ENCODE assay signal across 19 mouse cellular contexts in genomic region chr19:42745869-42746224, GRCm38 (mm10). TPM values are rescaled to one million over a fixed set of nuclear protein-coding genes. Genes with fewer than 3 reads are reported as not detected.
DNase-seq lines count a peak whose midpoint lies in the region; ATAC-seq and TF ChIP-seq lines count a peak whose summit lies in the region.
"Had no signal": no experiment of that assay in that cellular context is flagged by ENCODE, and none has a peak within 500 bp of the region (broad histone marks: within the 10 kb centered on the region; RNA-seq: fewer than 3 reads in every experiment).

No protein-coding gene starts in this region.

- H3K9me3 ChIP-seq in liver, embryonic 11.5 days (ENCODE audit: control insufficient read depth, low read length) = no peaks in the 10 kb centered on the region
- H3K9me3 ChIP-seq in liver, embryonic 13.5 days (replicated peaks) = no peaks in the 10 kb centered on the region
- no peaks in the 10 kb centered on the region for H3K9me3 ChIP-seq in liver, postnatal 0 days (ENCODE audit: low read length)
- H3K9me3 ChIP-seq: embryonic facial prominence, embryonic 12.5 days; forebrain, embryonic 13.5 days; heart, embryonic 12.5 days; hindbrain, embryonic 10.5 days had no signal

- no peak overlapping the region for H3K27ac ChIP-seq in liver, embryonic 11.5 days (ENCODE audit: low read depth, low read length)
- peak overlapping the region; percentile 47; the same call in 1 of the 2 replicates for H3K27ac ChIP-seq in liver, embryonic 13.5 days
- H3K27ac ChIP-seq in liver, postnatal 0 days (ENCODE audit: low read depth) = no peak overlapping the region
- H3K27ac ChIP-seq: embryonic facial prominence, embryonic 12.5 days; forebrain, embryonic 13.5 days; hindbrain, embryonic 10.5 days; hindbrain, embryonic 14.5 days had no signal

- 0 out of 2 replicates have a peak overlapping the region, but pooled peaks have one; percentile 0 for H3K4me2 ChIP-seq in liver, embryonic 11.5 days
- peak overlapping the region; percentile 38 for H3K4me2 ChIP-seq in liver, embryonic 13.5 days
- H3K4me2 ChIP-seq in liver, postnatal 0 days (ENCODE audit: low read depth, low read length) = peak overlapping the region; percentile 18; the same call in 1 of the 2 replicates
- H3K4me2 ChIP-seq: embryonic facial prominence, embryonic 12.5 days; forebrain, embryonic 13.5 days; heart, embryonic 12.5 days; hindbrain, embryonic 14.5 days had no signal

- H3K27me3 ChIP-seq in liver, embryonic 11.5 days (replicated peaks; ENCODE audit: control insufficient read depth, insufficient read depth, low read length) = no peaks in the 10 kb centered on the region
- H3K27me3 ChIP-seq in liver, embryonic 13.5 days = no peaks in the 10 kb centered on the region
- no peaks in the 10 kb centered on the region for H3K27me3 ChIP-seq in liver, postnatal 0 days (ENCODE audit: insufficient read depth, low read length)
- H3K27me3 ChIP-seq: embryonic facial prominence, embryonic 12.5 days; forebrain, embryonic 13.5 days; heart, embryonic 12.5 days; Patski had no signal

- 45% methylated on average over 4 of the region's 4 CpGs for WGBS in liver, embryonic 11.5 days
- WGBS in liver, embryonic 13.5 days (ENCODE audit: insufficient replicate concordance) = 18% methylated on average over 4 of the region's 4 CpGs
- 48% methylated on average over 4 of the region's 4 CpGs for WGBS in liver, postnatal 0 days (ENCODE audit: insufficient replicate concordance)

- H3K36me3 ChIP-seq in liver, embryonic 11.5 days (ENCODE audit: control insufficient read depth, insufficient read depth, low read length) = no peaks in the 10 kb centered on the region
- no peaks in the 10 kb centered on the region for H3K36me3 ChIP-seq in liver, embryonic 13.5 days
- no peaks in the 10 kb centered on the region for H3K36me3 ChIP-seq in liver, postnatal 0 days (replicated peaks; ENCODE audit: insufficient read depth, low read length)
- H3K36me3 ChIP-seq: embryonic facial prominence, embryonic 12.5 days; heart, embryonic 12.5 days; hindbrain, embryonic 10.5 days had no signal

- H3K4me1 ChIP-seq in liver, embryonic 11.5 days (replicated peaks; ENCODE audit: control insufficient read depth, insufficient read depth, low read length) = peaks cover 27% of the 10 kb centered on the region
- peaks cover 49% of the 10 kb centered on the region for H3K4me1 ChIP-seq in liver, embryonic 13.5 days (replicated peaks)
- H3K4me1 ChIP-seq in liver, postnatal 0 days (ENCODE audit: insufficient read depth) = peaks cover 6% of the 10 kb centered on the region
- H3K4me1 ChIP-seq: embryonic facial prominence, embryonic 12.5 days had no signal

- ATAC-seq in liver, embryonic 11.5 days (replicated peaks; ENCODE audit: low FRiP score) = peak; percentile 42; the same call in 1 of the 2 replicates
- peak; percentile 51 for ATAC-seq in liver, embryonic 13.5 days (ENCODE audit: low read depth)
- ATAC-seq in liver, postnatal 0 days = no peak
- ATAC-seq: activated CD4-positive, CD25-positive, alpha-beta regulatory T cell, adult 4 months; forebrain, embryonic 13.5 days; forebrain, postnatal 0 days; Patski had no signal

- H3K9ac ChIP-seq in liver, embryonic 11.5 days (ENCODE audit: low read depth, low read length) = no peak overlapping the region
- peak overlapping the region; percentile 15; the same call in 1 of the 2 replicates for H3K9ac ChIP-seq in liver, embryonic 13.5 days
- no peak overlapping the region for H3K9ac ChIP-seq in liver, postnatal 0 days (replicated peaks)
- H3K9ac ChIP-seq: embryonic facial prominence, embryonic 12.5 days; forebrain, embryonic 13.5 days; forebrain, postnatal 0 days; heart, embryonic 12.5 days; hindbrain, embryonic 14.5 days had no signal

- TF ChIP-seq EP300 in liver, postnatal 0 days (IDR thresholded peaks at IDR 0.05; ENCODE audit: low read depth) = no peak

- no peak overlapping the region for H3K4me3 ChIP-seq in liver, embryonic 11.5 days (ENCODE audit: low read depth, low read length)
- H3K4me3 ChIP-seq in liver, embryonic 13.5 days (replicated peaks) = no peak overlapping the region
- H3K4me3 ChIP-seq in liver, postnatal 0 days (ENCODE audit: low read depth, low read length) = no peak overlapping the region
- H3K4me3 ChIP-seq: embryonic facial prominence, embryonic 12.5 days; forebrain, embryonic 13.5 days; heart, embryonic 12.5 days; hindbrain, embryonic 10.5 days had no signal

- no peak for TF ChIP-seq CTCF in liver, postnatal 0 days (IDR thresholded peaks at IDR 0.05; ENCODE audit: low read depth)

- no peak for DNase-seq in liver, embryonic 11.5 days (ENCODE audit: low spot score)
- no peak for DNase-seq in liver
- no peak for DNase-seq in liver, embryonic 13.5 days
- no peak for DNase-seq in liver, postnatal 0 days
- no peak for DNase-seq in kidney, postnatal 25 days
- no peak for DNase-seq in layer of hippocampus, postnatal 36 days
- DNase-seq in adrenal gland, postnatal 25 days = no peak
- DNase-seq: adrenal gland, postnatal 14 days; cerebellum, adult 8-10 months; cerebellum, postnatal 14 days; forebrain, postnatal 0 days; gastrocnemius, postnatal 14 days had no signal

RNA-seq across cellular contexts. Expression of gene Pyroxd2, which starts 6.7 kb away (rescaled TPM):
- 1.1 and 1.2 TPM in 2 replicates for polyA plus RNA-seq in liver, embryonic 11.5 days (2014; fragmentation: Nextera tagmentation; extraction: Ambion mirVana)
- polyA plus RNA-seq in liver, embryonic 13.5 days (2015; fragmentation: Nextera tagmentation; extraction: Ambion mirVana) = 1.5 and 1.8 TPM in 2 replicates
- polyA plus RNA-seq in liver, postnatal 0 days (2015; fragmentation: Nextera tagmentation; extraction: Ambion mirVana) = 5.8 and 7.5 TPM in 2 replicates
- 1 to 10 TPM; 2.6 to 3.0 TPM for total RNA-seq in layer of hippocampus, postnatal 36 days (2021)
- total RNA-seq in adrenal gland, postnatal 25 days (2021) = 40.1 and 47.5 TPM in 2 replicates

RNA-seq across cellular contexts. Expression of gene Hps1, which starts 33.9 kb away (rescaled TPM):
- 19.5 and 20.8 TPM in 2 replicates for polyA plus RNA-seq in liver, embryonic 11.5 days (2014; fragmentation: Nextera tagmentation; extraction: Ambion mirVana)
- 8.8 and 9.1 TPM in 2 replicates for polyA plus RNA-seq in liver, embryonic 13.5 days (2015; fragmentation: Nextera tagmentation; extraction: Ambion mirVana)
- 4.7 and 5.3 TPM in 2 replicates for polyA plus RNA-seq in liver, postnatal 0 days (2015; fragmentation: Nextera tagmentation; extraction: Ambion mirVana)
- total RNA-seq in layer of hippocampus, postnatal 36 days (2021) = 10 to 100 TPM; 11.4 to 12.2 TPM
- total RNA-seq in adrenal gland, postnatal 25 days (2021) = 25.2 and 30.3 TPM in 2 replicates
